Mouse (Mus musculus): ENCODE measurements around the gene Siah1a. TPM values are rescaled to one million over a fixed set of nuclear protein-coding genes. Genes with fewer than 3 reads are reported as not detected.

Siah1a gene
- polyA plus RNA-seq, 1 experiment, result 26.5 TPM

- no peak overlapping the region for H3K27ac ChIP-seq (ENCODE audit: control insufficient read depth, insufficient read depth, low read depth, low read length)
- H3K4me1 ChIP-seq (ENCODE audit: control insufficient read depth, insufficient read depth, low read length), result peaks cover 7% of the 10 kb centered on the region
- TF ChIP-seq CTCF (IDR thresholded peaks at IDR 0.05; ENCODE audit: control insufficient read depth, insufficient read depth, insufficient replicate concordance, low read depth, low read length) (no peak), POLR2A (IDR thresholded peaks at IDR 0.05; ENCODE audit: control insufficient read depth, low read depth, low read length) (no peak)
- no peaks in the 10 kb centered on the region for H3K36me3 ChIP-seq (ENCODE audit: control insufficient read depth, insufficient read depth, low read length)
- no peak overlapping the region for H3K4me3 ChIP-seq (ENCODE audit: control insufficient read depth, low read depth, low read length)
- no peaks in the 10 kb centered on the region for H3K27me3 ChIP-seq (ENCODE audit: control insufficient read depth, insufficient read depth, low read length)
Measured at GRCm38 (mm10) chr8:86760746-86761145, 15.0 kb upstream of the Siah1a start.

GRCm38 (mm10) chr8:86759090-86759491, 13.4 kb upstream of the Siah1a start:
- Histone ChIP-seq H3K36me3 (ENCODE audit: control insufficient read depth, insufficient read depth, low read length) (no peaks in the 10 kb centered on the region), H3K4me3 (ENCODE audit: control insufficient read depth, low read depth, low read length) (no peak overlapping the region), H3K4me1 (ENCODE audit: control insufficient read depth, insufficient read depth, low read length) (peaks cover 6% of the 10 kb centered on the region), H3K27me3 (ENCODE audit: control insufficient read depth, insufficient read depth, low read length) (no peaks in the 10 kb centered on the region), H3K27ac (ENCODE audit: control insufficient read depth, insufficient read depth, low read depth, low read length) (no peak overlapping the region)
- TF ChIP-seq POLR2A (IDR thresholded peaks at IDR 0.05; ENCODE audit: control insufficient read depth, low read depth, low read length) (no peak), CTCF (IDR thresholded peaks at IDR 0.05; ENCODE audit: control insufficient read depth, insufficient read depth, insufficient replicate concordance, low read depth, low read length) (no peak)

GRCm38 (mm10) chr8:86758651-86759050, 12.9 kb upstream of the Siah1a start:
- peaks cover 6% of the 10 kb centered on the region for H3K4me1 ChIP-seq (ENCODE audit: control insufficient read depth, insufficient read depth, low read length)
- H3K27me3 ChIP-seq (ENCODE audit: control insufficient read depth, insufficient read depth, low read length), result no peaks in the 10 kb centered on the region
- no peak overlapping the region for H3K27ac ChIP-seq (ENCODE audit: control insufficient read depth, insufficient read depth, low read depth, low read length)
- H3K4me3 ChIP-seq (ENCODE audit: control insufficient read depth, low read depth, low read length), result no peak overlapping the region
- no peaks in the 10 kb centered on the region for H3K36me3 ChIP-seq (ENCODE audit: control insufficient read depth, insufficient read depth, low read length)
- TF ChIP-seq POLR2A (IDR thresholded peaks at IDR 0.05; ENCODE audit: control insufficient read depth, low read depth, low read length) (no peak), CTCF (IDR thresholded peaks at IDR 0.05; ENCODE audit: control insufficient read depth, insufficient read depth, insufficient replicate concordance, low read depth, low read length) (no peak)

- H3K27me3 ChIP-seq (ENCODE audit: control insufficient read depth, insufficient read depth, low read length), result no peaks in the 10 kb centered on the region
- no peaks in the 10 kb centered on the region for H3K36me3 ChIP-seq (ENCODE audit: control insufficient read depth, insufficient read depth, low read length)
- peaks cover 6% of the 10 kb centered on the region for H3K4me1 ChIP-seq (ENCODE audit: control insufficient read depth, insufficient read depth, low read length)
- no peak overlapping the region for H3K4me3 ChIP-seq (ENCODE audit: control insufficient read depth, low read depth, low read length)
- H3K27ac ChIP-seq (ENCODE audit: control insufficient read depth, insufficient read depth, low read depth, low read length), result no peak overlapping the region
- no peak for TF ChIP-seq CTCF (IDR thresholded peaks at IDR 0.05; ENCODE audit: control insufficient read depth, insufficient read depth, insufficient replicate concordance, low read depth, low read length)
- no peak for TF ChIP-seq POLR2A (IDR thresholded peaks at IDR 0.05; ENCODE audit: control insufficient read depth, low read depth, low read length)
Measured at GRCm38 (mm10) chr8:86756948-86757733, 11.4 kb upstream of the Siah1a start.

GRCm38 (mm10) chr8:86749842-86750241, 4.1 kb upstream of the Siah1a start:
- no peaks in the 10 kb centered on the region for H3K27me3 ChIP-seq (ENCODE audit: control insufficient read depth, insufficient read depth, low read length)
- no peaks in the 10 kb centered on the region for H3K36me3 ChIP-seq (ENCODE audit: control insufficient read depth, insufficient read depth, low read length)
- TF ChIP-seq CTCF (IDR thresholded peaks at IDR 0.05; ENCODE audit: control insufficient read depth, insufficient read depth, insufficient replicate concordance, low read depth, low read length) (no peak), POLR2A (IDR thresholded peaks at IDR 0.05; ENCODE audit: control insufficient read depth, low read depth, low read length) (no peak)
- no peak overlapping the region for H3K27ac ChIP-seq (ENCODE audit: control insufficient read depth, insufficient read depth, low read depth, low read length)
- H3K4me3 ChIP-seq (ENCODE audit: control insufficient read depth, low read depth, low read length), result no peak overlapping the region
- no peaks in the 10 kb centered on the region; the same call in 1 of the 2 replicates for H3K4me1 ChIP-seq (ENCODE audit: control insufficient read depth, insufficient read depth, low read length)

- peak overlapping the region; percentile 92 for H3K4me3 ChIP-seq (ENCODE audit: control insufficient read depth, low read depth, low read length)
- no peaks in the 10 kb centered on the region for H3K36me3 ChIP-seq (ENCODE audit: control insufficient read depth, insufficient read depth, low read length)
- no peaks in the 10 kb centered on the region for H3K27me3 ChIP-seq (ENCODE audit: control insufficient read depth, insufficient read depth, low read length)
- TF ChIP-seq POLR2A (IDR thresholded peaks at IDR 0.05; ENCODE audit: control insufficient read depth, low read depth, low read length) (peak; percentile 38), CTCF (IDR thresholded peaks at IDR 0.05; ENCODE audit: control insufficient read depth, insufficient read depth, insufficient replicate concordance, low read depth, low read length) (no peak)
- H3K4me1 ChIP-seq (ENCODE audit: control insufficient read depth, insufficient read depth, low read length), result peaks cover 4% of the 10 kb centered on the region; the same call in 1 of the 2 replicates
- H3K27ac ChIP-seq (ENCODE audit: control insufficient read depth, insufficient read depth, low read depth, low read length), result peak overlapping the region; percentile 96
Measured at GRCm38 (mm10) chr8:86746511-86746910, 777 bp upstream of the Siah1a start.

- H3K4me1 ChIP-seq (ENCODE audit: control insufficient read depth, insufficient read depth, low read length), result peaks cover 4% of the 10 kb centered on the region; the same call in 1 of the 2 replicates
- no peaks in the 10 kb centered on the region for H3K36me3 ChIP-seq (ENCODE audit: control insufficient read depth, insufficient read depth, low read length)
- H3K4me3 ChIP-seq (ENCODE audit: control insufficient read depth, low read depth, low read length), result peak overlapping the region; percentile 92
- peak overlapping the region; percentile 96 for H3K27ac ChIP-seq (ENCODE audit: control insufficient read depth, insufficient read depth, low read depth, low read length)
- TF ChIP-seq POLR2A (IDR thresholded peaks at IDR 0.05; ENCODE audit: control insufficient read depth, low read depth, low read length), result peak; percentile 91; the same call in 1 of the 2 replicates
- no peak for TF ChIP-seq CTCF (IDR thresholded peaks at IDR 0.05; ENCODE audit: control insufficient read depth, insufficient read depth, insufficient replicate concordance, low read depth, low read length)
- no peaks in the 10 kb centered on the region for H3K27me3 ChIP-seq (ENCODE audit: control insufficient read depth, insufficient read depth, low read length)
Measured at GRCm38 (mm10) chr8:86745935-86746441, 254 bp upstream of the Siah1a start.

All from testis, adult 2 months (tissue).